Comparison of ENCODE assay signal across 8 mouse cellular contexts in genomic region chr4:43506536-43507185, GRCm38 (mm10). TPM values are rescaled to one million over a fixed set of nuclear protein-coding genes. Genes with fewer than 3 reads are reported as not detected.
A peak's percentile ranks its signal among the peaks of the same experiment; 100 is the strongest.
DNase-seq lines count a peak whose midpoint lies in the region; ATAC-seq and TF ChIP-seq lines count a peak whose summit lies in the region.

Gene Car9, plus strand, starts transcription at chr4:43506966.

- 96% methylated on average over 9 of the region's 9 CpGs for WGBS in thymus, adult 2 months
- 52% methylated on average over 9 of the region's 9 CpGs for WGBS in intestine, embryonic 14.5 days

- no peak for ATAC-seq in intestine, embryonic 14.5 days (replicated peaks; ENCODE audit: low FRiP score, low TSS enrichment, low read depth)
- no peak for ATAC-seq in frontal cortex, adult (ENCODE audit: low TSS enrichment)

- peak within 1 kb of the TSS; percentile 61 for H3K4me3 ChIP-seq in gastrocnemius, adult 2 months
- 0 out of 2 replicates have a peak within 1 kb of the TSS, but pooled peaks have one; percentile 89 for H3K4me3 ChIP-seq in thymus, adult 2 months (ENCODE audit: control insufficient read depth, insufficient read depth, low read length)
- peak within 1 kb of the TSS; percentile 43 for H3K4me3 ChIP-seq in intestine, embryonic 14.5 days (ENCODE audit: low read depth, low read length)

- no peak for TF ChIP-seq CTCF in gastrocnemius, adult 2 months (IDR thresholded peaks at IDR 0.05)
- TF ChIP-seq CTCF in thymus, adult 2 months (IDR thresholded peaks at IDR 0.05; ENCODE audit: borderline replicate concordance, control insufficient read depth, extremely low read depth, insufficient read depth, low read length, poor library complexity): no peak

- H3K4me1 ChIP-seq in thymus, adult 2 months (replicated peaks; ENCODE audit: control insufficient read depth, insufficient read depth, low read length): peaks cover 22% of the 10 kb centered on the region
- H3K4me1 ChIP-seq in intestine, embryonic 14.5 days (replicated peaks; ENCODE audit: control insufficient read depth, insufficient read depth, low read length): peaks cover 14% of the 10 kb centered on the region; the same call in 1 of the 2 replicates

- H3K4me2 ChIP-seq in intestine, embryonic 14.5 days (ENCODE audit: low read length): peak within 1 kb of the TSS; percentile 65

- H3K36me3 ChIP-seq in thymus, adult 2 months (ENCODE audit: control insufficient read depth, insufficient read depth, low read length): no peaks in the 10 kb centered on the region
- H3K36me3 ChIP-seq in intestine, embryonic 14.5 days (ENCODE audit: control insufficient read depth, insufficient read depth, low read length): no peaks in the 10 kb centered on the region

- intact Hi-C loops in gastrocnemius, adult 2 months (cut with DNase I): no loop called here

- H3K9me3 ChIP-seq in intestine, embryonic 14.5 days (ENCODE audit: control insufficient read depth, low read length): no peaks in the 10 kb centered on the region

- no peak within 1 kb of the TSS for H3K9ac ChIP-seq in intestine, embryonic 14.5 days (ENCODE audit: low read length)

- DNase-seq in gastrocnemius, adult 2 months: peak; percentile 86
- no peak for DNase-seq in gastrocnemius, postnatal 10 days
- DNase-seq in thymus, adult 2 months: no peak
- no peak for DNase-seq in thymus, postnatal 0 days (ENCODE audit: low spot score)
- DNase-seq in intestine, embryonic 14.5 days (ENCODE audit: low spot score): no peak
- no peak for DNase-seq in thymus, adult 18-20 months
- no peak for DNase-seq in spleen, postnatal 10 days (ENCODE audit: low spot score in 2 of 2)

- H3K27ac ChIP-seq in gastrocnemius, adult 2 months: peak within 1 kb of the TSS; percentile 78
- H3K27ac ChIP-seq in thymus, adult 2 months (ENCODE audit: control insufficient read depth, insufficient read depth, low read length): no peak within 1 kb of the TSS
- no peak within 1 kb of the TSS for H3K27ac ChIP-seq in intestine, embryonic 14.5 days (ENCODE audit: low read depth)

- no peak for TF ChIP-seq POLR2A in thymus, adult 2 months (IDR thresholded peaks at IDR 0.05; ENCODE audit: control insufficient read depth, extremely low read depth, insufficient read depth, low read length, poor library complexity)

- H3K27me3 ChIP-seq in thymus, adult 2 months (ENCODE audit: control insufficient read depth, insufficient read depth, low read length): no peaks in the 10 kb centered on the region
- H3K27me3 ChIP-seq in intestine, embryonic 14.5 days (replicated peaks; ENCODE audit: control insufficient read depth, insufficient read depth, low read length): no peaks in the 10 kb centered on the region

RNA-seq across cellular contexts. Expression of gene Car9, which starts in this region (rescaled TPM):
- 1 to 10 TPM; 3.7 to 4.8 TPM for total RNA-seq in gastrocnemius, adult 2 months (2021)
- total RNA-seq in gastrocnemius, postnatal 10 days (2021): 1 to 10 TPM; 2.8 TPM
- 2.5 and 2.9 TPM in 2 replicates for polyA plus RNA-seq in thymus, adult 2 months (2012; rRNA removed)
- 1.6 TPM in 2 replicates for polyA plus RNA-seq in thymus, postnatal 0 days (2015; fragmentation: Nextera tagmentation; extraction: Ambion mirVana)
- 4.0 and 9.4 TPM in 2 replicates for polyA plus RNA-seq in intestine, embryonic 14.5 days (2014; fragmentation: Nextera tagmentation; extraction: Ambion mirVana)
